Mouse (Mus musculus) hindbrain, embryonic 11.5 days (tissue): Measurements from ENCODE around the gene Gm17571. TPM values are rescaled to one million over a fixed set of nuclear protein-coding genes. Genes with fewer than 3 reads are reported as not detected.

Source experiments
- ATAC-seq: fragments of 200-750 bp; cut with Nextera tagmentation; 2 replicates; pipeline ENCODE4 v1.8.0; 2017; ENCODE audit warnings: mild to moderate bottlenecking, moderate TSS enrichment, moderate library complexity; ENCODE audit not compliant: low FRiP score
- DNase-seq: peaks from one replicate; pipeline ENCODE4 v3.0.0-alpha.2; 2015; ENCODE audit warnings: low spot score
- H3K27ac ChIP-seq: fragments of 300-500 bp; sonication (generic); 2 replicates; pipeline ENCODE4 v1.5.1; 2014; ENCODE audit warnings: mild to moderate bottlenecking, low read depth, low read length
- H3K27me3 ChIP-seq: fragments of 300-500 bp; sonication (generic); 2 replicates; pipeline ENCODE4 v1.6.1; 2014; ENCODE audit warnings: mild to moderate bottlenecking, low read length, moderate library complexity, mixed read lengths; ENCODE audit not compliant: control insufficient read depth, insufficient read depth
- H3K36me3 ChIP-seq: fragments of 300-500 bp; sonication (generic); 2 replicates; pipeline ENCODE4 v1.6.1; 2014; ENCODE audit warnings: mild to moderate bottlenecking, low read length, moderate library complexity, mixed read lengths; ENCODE audit not compliant: control insufficient read depth, insufficient read depth
- H3K4me1 ChIP-seq: fragments of 300-500 bp; sonication (generic); replicated peaks from 2 replicates; pipeline ENCODE4 v1.6.1; 2014; ENCODE audit warnings: low read length, mixed read lengths; ENCODE audit not compliant: control insufficient read depth, insufficient read depth
- H3K4me2 ChIP-seq: fragments of 300-500 bp; sonication (generic); replicated peaks from 2 replicates; pipeline ENCODE4 v1.6.1; 2014; ENCODE audit warnings: mild to moderate bottlenecking, low read depth, low read length
- H3K4me3 ChIP-seq: fragments of 300-500 bp; sonication (generic); 2 replicates; pipeline ENCODE4 v1.5.1; 2014; ENCODE audit warnings: low read depth, low read length
- H3K9ac ChIP-seq: fragments of 300-500 bp; sonication (generic); 2 replicates; pipeline ENCODE4 v1.6.1; 2014; ENCODE audit warnings: low read depth, low read length
- H3K9me3 ChIP-seq: fragments of 300-500 bp; sonication (generic); 2 replicates; pipeline ENCODE4 v1.6.1; 2016; ENCODE audit warnings: low read length; ENCODE audit not compliant: control insufficient read depth
- WGBS: fragments of 180-500 bp; shearing (Covaris S2); extraction: QIAGEN DNeasy Blood & Tissue Kit; methylation state at CpG from one replicate; pipeline ENCODE4 v1.1.7; 2014; 5-methylcytosine and 5-hydroxymethylcytosine counted together
- polyA plus RNA-seq: library from polyadenylated mRNA; unstranded; fragments of >200 nt; fragmentation: Nextera tagmentation; extraction: Ambion mirVana; gene quantifications from 2 replicates; pipeline ENCODE4 v1.2.1, GENCODE M21; 2014

Gm17571 gene
- polyA plus RNA-seq, 1 experiment from 2014 or later: not detected

- 0 out of 2 replicates have a peak overlapping the region, but pooled peaks have one; percentile 4 for H3K27ac ChIP-seq
- 0 out of 2 replicates have a peak, but pooled peaks have one; percentile 49 for ATAC-seq
Observed at GRCm38 (mm10) chr9:13483199-13484068, 36.9 kb upstream of the Gm17571 start.

GRCm38 (mm10) chr9:13479275-13479674 lies 32.7 kb upstream of the Gm17571 start:
- DNase-seq: peak; percentile 42

More at GRCm38 (mm10) chr9:13483199-13484068, 36.9 kb upstream of the Gm17571 start:
- Histone ChIP-seq H3K9me3 (no peaks in the 10 kb centered on the region), H3K27me3 (no peaks in the 10 kb centered on the region), H3K4me3 (no peak overlapping the region), H3K9ac (no peak overlapping the region), H3K4me1 (peaks cover 3% of the 10 kb centered on the region; the same call in 1 of the 2 replicates), H3K36me3 (no peaks in the 10 kb centered on the region), H3K4me2 (no peak overlapping the region)
- 74% methylated on average over 5 of the region's 5 CpGs for WGBS
- DNase-seq: peak; percentile 8

DNA sequence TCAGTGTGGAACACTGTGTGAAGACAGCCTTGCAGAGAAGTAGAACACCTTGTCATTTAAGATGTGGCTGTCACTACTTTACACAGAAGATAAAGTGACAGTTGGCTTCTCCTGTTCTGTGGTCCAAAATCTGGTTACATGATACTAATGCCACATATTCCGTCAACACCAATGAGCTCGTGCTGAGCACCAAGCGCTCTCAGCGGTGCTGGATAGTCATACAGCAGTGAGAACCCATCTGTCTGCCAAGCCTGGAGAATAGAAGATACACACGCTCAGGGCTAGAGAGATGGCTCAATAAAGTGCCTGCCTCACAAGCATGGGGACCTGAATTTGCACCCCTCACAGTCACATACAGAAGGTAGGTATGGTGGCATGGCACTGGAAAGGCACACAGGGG lies 28.4 kb upstream of the Gm17571 start:
- H3K27me3 ChIP-seq: no peaks in the 10 kb centered on the region
- no peak overlapping the region for H3K4me2 ChIP-seq
- no peaks in the 10 kb centered on the region for H3K36me3 ChIP-seq
- no peaks in the 10 kb centered on the region for H3K9me3 ChIP-seq
- no peak overlapping the region for H3K9ac ChIP-seq
- no peak for ATAC-seq
- no peak overlapping the region for H3K27ac ChIP-seq
- 93% methylated on average over 5 of the region's 5 CpGs for WGBS
- H3K4me1 ChIP-seq: no peaks in the 10 kb centered on the region; the same call in 1 of the 2 replicates
- H3K4me3 ChIP-seq: no peak overlapping the region
- no peak for DNase-seq

More at GRCm38 (mm10) chr9:13479275-13479674, 32.7 kb upstream of the Gm17571 start:
- peak; percentile 62 for ATAC-seq
- no peaks in the 10 kb centered on the region for H3K27me3 ChIP-seq
- H3K4me1 ChIP-seq: peaks cover 3% of the 10 kb centered on the region; the same call in 1 of the 2 replicates
- WGBS: 15% methylated on average over 4 of the region's 4 CpGs
- no peak overlapping the region for H3K27ac ChIP-seq
- H3K9me3 ChIP-seq: no peaks in the 10 kb centered on the region
- no peak overlapping the region for H3K4me2 ChIP-seq
- no peaks in the 10 kb centered on the region for H3K36me3 ChIP-seq
- no peak overlapping the region for H3K4me3 ChIP-seq
- H3K9ac ChIP-seq: no peak overlapping the region

GRCm38 (mm10) chr9:13470013-13470412 lies 23.5 kb upstream of the Gm17571 start:
- ATAC-seq (no peak), DNase-seq (no peak)
- Histone ChIP-seq H3K36me3 (no peaks in the 10 kb centered on the region), H3K4me2 (no peak overlapping the region), H3K4me3 (no peak overlapping the region), H3K27me3 (no peaks in the 10 kb centered on the region), H3K4me1 (peaks cover 2% of the 10 kb centered on the region; the same call in 1 of the 2 replicates), H3K9me3 (no peaks in the 10 kb centered on the region), H3K9ac (no peak overlapping the region), H3K27ac (no peak overlapping the region)
- 40% methylated on average over 7 of the region's 7 CpGs for WGBS

DNA sequence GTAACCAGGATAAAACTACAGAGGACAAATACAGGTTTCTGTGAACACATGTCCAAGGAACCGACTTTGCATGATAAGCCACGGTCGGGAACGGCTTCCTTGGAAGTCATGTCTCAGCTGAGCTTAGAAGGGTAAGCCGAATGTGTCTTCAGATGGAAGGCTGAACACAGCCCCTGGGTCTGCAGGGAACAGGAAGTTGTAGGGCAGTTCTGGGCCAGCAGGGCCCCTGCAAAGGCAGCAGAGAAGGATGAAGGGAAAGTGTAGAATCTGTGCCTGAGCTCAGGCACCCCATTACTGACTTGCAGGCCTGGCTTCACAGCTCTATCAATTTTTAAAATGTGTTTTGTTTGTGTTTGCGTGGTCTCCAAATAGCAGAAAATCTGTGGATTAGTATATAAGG lies 22.2 kb upstream of the Gm17571 start:
- Histone ChIP-seq H3K9me3 (no peaks in the 10 kb centered on the region), H3K9ac (no peak overlapping the region), H3K4me2 (no peak overlapping the region), H3K27ac (no peak overlapping the region), H3K36me3 (no peaks in the 10 kb centered on the region), H3K4me3 (no peak overlapping the region), H3K4me1 (peaks cover 2% of the 10 kb centered on the region; the same call in 1 of the 2 replicates), H3K27me3 (no peaks in the 10 kb centered on the region)
- DNase-seq: no peak
- ATAC-seq: no peak
- 84% methylated on average over 6 of the region's 6 CpGs for WGBS

DNA sequence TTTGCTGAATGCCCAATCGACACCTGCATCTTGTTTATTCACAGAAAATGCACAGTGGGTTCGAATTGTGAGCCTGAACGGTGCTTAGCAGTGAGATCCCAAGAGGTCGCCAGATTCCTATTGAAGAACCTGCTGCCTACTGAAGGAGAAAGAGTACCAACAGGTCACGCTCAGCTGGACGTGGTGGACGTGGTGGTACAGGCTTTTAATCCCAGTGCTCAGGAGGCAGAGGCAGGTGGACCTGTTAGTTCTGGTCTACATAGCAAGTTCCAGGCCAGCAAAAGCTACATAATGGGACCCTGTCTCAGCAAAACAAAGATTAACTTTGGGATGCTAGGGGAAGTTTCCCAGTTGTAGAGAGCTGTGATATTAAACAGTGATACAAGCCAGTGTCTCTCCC lies 21.2 kb upstream of the Gm17571 start:
- no peak overlapping the region for H3K27ac ChIP-seq
- peaks cover 2% of the 10 kb centered on the region; the same call in 1 of the 2 replicates for H3K4me1 ChIP-seq
- H3K4me2 ChIP-seq: no peak overlapping the region
- H3K36me3 ChIP-seq: no peaks in the 10 kb centered on the region
- ATAC-seq: no peak
- no peaks in the 10 kb centered on the region for H3K27me3 ChIP-seq
- no peak overlapping the region for H3K4me3 ChIP-seq
- no peak for DNase-seq
- no peaks in the 10 kb centered on the region for H3K9me3 ChIP-seq
- WGBS: 75% methylated on average over 7 of the region's 7 CpGs
- H3K9ac ChIP-seq: no peak overlapping the region

DNA sequence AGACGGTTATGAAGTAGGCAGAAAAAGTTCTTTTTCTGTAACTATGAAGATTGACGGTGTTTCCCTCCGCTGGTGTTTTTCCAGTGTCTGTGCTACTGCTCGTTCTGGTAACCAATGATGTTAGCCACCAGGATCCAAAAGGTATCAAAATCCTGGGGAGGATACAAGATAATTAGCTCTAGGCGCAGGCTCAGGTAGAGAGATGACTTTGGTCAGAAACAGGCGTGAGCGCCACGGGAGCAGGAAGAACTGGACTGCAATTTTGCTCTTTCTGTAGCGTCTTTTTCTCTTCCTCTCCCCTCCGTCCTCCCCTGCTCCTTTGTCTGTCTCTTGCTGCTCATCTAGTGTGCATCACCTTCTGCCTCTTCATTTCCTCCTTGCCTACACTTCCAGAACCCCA lies 20.3 kb upstream of the Gm17571 start:
- DNase-seq: no peak
- H3K27me3 ChIP-seq: no peaks in the 10 kb centered on the region
- no peaks in the 10 kb centered on the region for H3K36me3 ChIP-seq
- no peak overlapping the region for H3K4me3 ChIP-seq
- H3K27ac ChIP-seq: no peak overlapping the region
- H3K4me1 ChIP-seq: peaks cover 2% of the 10 kb centered on the region; the same call in 1 of the 2 replicates
- ATAC-seq: no peak
- H3K9me3 ChIP-seq: no peaks in the 10 kb centered on the region
- H3K9ac ChIP-seq: no peak overlapping the region
- no peak overlapping the region for H3K4me2 ChIP-seq
- WGBS: 90% methylated on average over 10 of the region's 10 CpGs

DNA sequence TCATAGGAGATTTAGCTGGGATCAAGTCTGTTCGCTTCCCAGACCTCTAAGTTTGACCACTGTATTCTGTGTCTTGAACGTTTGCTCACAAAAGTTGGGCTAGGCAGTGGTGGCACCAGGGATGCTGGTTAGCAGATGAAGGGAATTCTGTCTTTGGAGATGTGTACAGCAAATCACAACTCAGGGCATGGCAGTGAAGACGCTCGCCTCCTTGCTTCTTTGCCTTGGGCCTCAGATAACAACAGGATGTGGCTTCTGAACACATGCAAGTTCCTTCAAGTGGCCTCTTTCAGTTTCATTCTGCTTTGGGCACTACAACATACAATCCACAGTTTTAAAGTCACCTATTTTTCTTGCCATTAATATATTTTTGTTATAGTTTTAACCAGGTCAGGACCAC lies 19.8 kb upstream of the Gm17571 start:
- H3K9me3 ChIP-seq: no peaks in the 10 kb centered on the region
- H3K4me2 ChIP-seq: no peak overlapping the region
- 83% methylated on average over 4 of the region's 4 CpGs for WGBS
- no peaks in the 10 kb centered on the region for H3K36me3 ChIP-seq
- no peak overlapping the region for H3K27ac ChIP-seq
- ATAC-seq: no peak
- H3K27me3 ChIP-seq: no peaks in the 10 kb centered on the region
- DNase-seq: no peak
- H3K4me1 ChIP-seq: peaks cover 2% of the 10 kb centered on the region; the same call in 1 of the 2 replicates
- no peak overlapping the region for H3K9ac ChIP-seq
- H3K4me3 ChIP-seq: no peak overlapping the region
